Mouse (Mus musculus): ENCODE measurements at regions not wholly inside any gene's neighbourhood (a gene's known extent, or its start where the extent isn't known, plus 50 kb on each side); places are given as distances from the start of the nearest gene placed in this dataset.

GRCm38 (mm10) chr11:55772538-55772937 is 164.5 kb upstream of the Glra1 start:
- no peak for DNase-seq

- DNase-seq: no peak
These were observed 164.1 kb upstream of the Glra1 start for GRCm38 (mm10) chr11:55772107-55772506.

- DNase-seq: no peak
These were observed 156.8 kb upstream of the Glra1 start for GRCm38 (mm10) chr11:55764846-55765245.

Measured in retina, postnatal 1 day (tissue).